Mouse (Mus musculus) myocyte (in vitro differentiated cells): Measurements from ENCODE around the gene Gnl2. TPM values are rescaled to one million over a fixed set of nuclear protein-coding genes. Genes with fewer than 3 reads are reported as not detected.

Experiments used
- H3K27me3 ChIP-seq: one replicate; pipeline ENCODE4 v1.6.1; 2011; ENCODE audit not compliant: control insufficient read depth, insufficient read depth, insufficient read length
- H3K36me3 ChIP-seq: one replicate; pipeline ENCODE4 v1.6.1; 2011; ENCODE audit not compliant: control insufficient read depth, insufficient read depth
- H3K4me2 ChIP-seq: one replicate; pipeline ENCODE4 v1.6.1; 2011; ENCODE audit warnings: low read depth, control low read depth
- H3K4me3 ChIP-seq: one replicate; pipeline ENCODE4 v1.5.1; 2011; ENCODE audit warnings: mild to moderate bottlenecking, control low read depth, moderate library complexity
- H3K79me2 ChIP-seq: one replicate; pipeline ENCODE4 v1.6.1; 2011; ENCODE audit not compliant: control insufficient read depth, insufficient read depth
- H3ac ChIP-seq: one replicate; pipeline ENCODE4 v1.6.1; 2011; ENCODE audit not compliant: control insufficient read depth, insufficient read length
- CEBPB ChIP-seq: IDR thresholded peaks from 2 replicates; pipeline ENCODE4 v1.6.1; 2011; ENCODE audit warnings: mild to moderate bottlenecking, moderate library complexity; ENCODE audit not compliant: poor library complexity, insufficient read depth, severe bottlenecking
- E2F4 ChIP-seq: IDR thresholded peaks from one replicate; pipeline ENCODE4 v1.6.1; 2011; ENCODE audit warnings: mild to moderate bottlenecking, control low read depth, moderate library complexity; ENCODE audit not compliant: insufficient read depth
- MAX ChIP-seq: IDR thresholded peaks from one replicate; pipeline ENCODE4 v1.6.1; 2011; ENCODE audit warnings: low read depth, mild to moderate bottlenecking, control low read depth
- MYOD1 ChIP-seq, 3 experiments: IDR thresholded peaks; one replicate each; pipeline ENCODE4 v1.6.1; 2011; ENCODE audit warnings: control low read depth in 2 of 3, low read depth in 2 of 3, mild to moderate bottlenecking in 2 of 3, moderate library complexity in 1 of 3; ENCODE audit not compliant: insufficient read length in 2 of 3, control insufficient read depth in 1 of 3
- MYOG ChIP-seq, 3 experiments: IDR thresholded peaks; one replicate each; pipeline ENCODE4 v1.6.1; 2011; ENCODE audit warnings: control low read depth in 2 of 3, low read depth in 2 of 3, mild to moderate bottlenecking in 2 of 3; ENCODE audit not compliant: insufficient read length in 2 of 3, control insufficient read depth in 1 of 3, insufficient read depth in 1 of 3
- POLR2A ChIP-seq: IDR thresholded peaks from one replicate; pipeline ENCODE4 v1.6.1; 2011; ENCODE audit warnings: low read depth, mild to moderate bottlenecking, control low read depth, moderate library complexity; ENCODE audit not compliant: insufficient read length
- POLR2AphosphoS2 ChIP-seq: IDR thresholded peaks from one replicate; pipeline ENCODE4 v1.6.1; 2011; ENCODE audit warnings: low read depth, control low read depth; ENCODE audit not compliant: insufficient read length
- REST ChIP-seq: IDR thresholded peaks from one replicate; pipeline ENCODE4 v1.6.1; 2011; ENCODE audit warnings: mild to moderate bottlenecking, control low read depth, moderate library complexity; ENCODE audit not compliant: insufficient read depth, insufficient read length
- SRF ChIP-seq: IDR thresholded peaks from one replicate; pipeline ENCODE4 v1.6.1; 2011; ENCODE audit warnings: low read depth; ENCODE audit not compliant: control insufficient read depth, insufficient read length
- TCF12 ChIP-seq: IDR thresholded peaks from one replicate; pipeline ENCODE4 v1.6.1; 2011; ENCODE audit warnings: mild to moderate bottlenecking, control low read depth; ENCODE audit not compliant: poor library complexity, insufficient read depth, severe bottlenecking
- TCF3 ChIP-seq: IDR thresholded peaks from one replicate; pipeline ENCODE4 v1.6.1; 2011; ENCODE audit warnings: low read depth, control low read depth; ENCODE audit not compliant: insufficient read length
- USF1 ChIP-seq: IDR thresholded peaks from one replicate; pipeline ENCODE4 v1.6.1; 2011; ENCODE audit warnings: low read depth, mild to moderate bottlenecking, control low read depth, moderate library complexity
- polyA plus RNA-seq: library from polyadenylated mRNA; unstranded; fragments of >200 nt; fragmentation: generic; extraction: Trizol; gene quantifications from one replicate; pipeline ENCODE4 v1.2.1, GENCODE M21; 2012; ENCODE audit warnings: missing spikeins

Gene Gnl2
- polyA plus RNA-seq, 1 experiment: 27.0 TPM

GRCm38 (mm10) chr4:124970677-124971076, 45.7 kb upstream of the Gnl2 start:
- Histone ChIP-seq H3K27me3 (peaks cover 86% of the 10 kb centered on the region), H3K79me2 (no peaks in the 10 kb centered on the region), H3ac (no peak overlapping the region), H3K4me2 (no peak overlapping the region), H3K36me3 (no peaks in the 10 kb centered on the region), H3K4me3 (no peak overlapping the region)
- no peak for TF ChIP-seq REST
- TF ChIP-seq POLR2AphosphoS2: no peak

GRCm38 (mm10) chr4:124971094-124971493, 45.3 kb upstream of the Gnl2 start:
- no peak overlapping the region for H3K4me2 ChIP-seq
- peaks cover 84% of the 10 kb centered on the region for H3K27me3 ChIP-seq
- H3ac ChIP-seq: no peak overlapping the region
- no peak for TF ChIP-seq POLR2AphosphoS2
- no peak for TF ChIP-seq SRF
- no peak for TF ChIP-seq REST
- no peak for TF ChIP-seq MAX
- no peak for TF ChIP-seq MYOD1 (IDR thresholded peaks at IDR 0.05; ENCODE audit: control insufficient read depth in 1 of 3, insufficient read length in 2 of 3, low read depth in 2 of 3)
- TF ChIP-seq TCF3: no peak
- TF ChIP-seq POLR2A: no peak
- no peak for TF ChIP-seq MYOG (IDR thresholded peaks at IDR 0.05; ENCODE audit: control insufficient read depth in 1 of 3, insufficient read depth in 1 of 3, insufficient read length in 2 of 3, low read depth in 2 of 3)
- TF ChIP-seq USF1: no peak
- TF ChIP-seq CEBPB: no peak
- TF ChIP-seq E2F4: no peak
- TF ChIP-seq TCF12: no peak
- no peaks in the 10 kb centered on the region for H3K36me3 ChIP-seq
- no peak overlapping the region for H3K4me3 ChIP-seq
- H3K79me2 ChIP-seq: no peaks in the 10 kb centered on the region

- Histone ChIP-seq H3K4me2 (no peak overlapping the region), H3K27me3 (peaks cover 80% of the 10 kb centered on the region), H3K79me2 (no peaks in the 10 kb centered on the region), H3K36me3 (no peaks in the 10 kb centered on the region), H3ac (no peak overlapping the region), H3K4me3 (no peak overlapping the region)
- TF ChIP-seq CEBPB (no peak), USF1 (no peak), MYOD1 (IDR thresholded peaks at IDR 0.05; ENCODE audit: control insufficient read depth in 1 of 3, insufficient read length in 2 of 3, low read depth in 2 of 3) (no peak), TCF12 (no peak), REST (no peak), SRF (no peak), TCF3 (no peak), MYOG (IDR thresholded peaks at IDR 0.05; ENCODE audit: control insufficient read depth in 1 of 3, insufficient read depth in 1 of 3, insufficient read length in 2 of 3, low read depth in 2 of 3) (no peak), MAX (no peak), POLR2AphosphoS2 (no peak), E2F4 (no peak), POLR2A (no peak)
Observed at GRCm38 (mm10) chr4:124972316-124972715, 44.1 kb upstream of the Gnl2 start.

- Histone ChIP-seq H3K4me3 (no peak overlapping the region), H3K4me2 (no peak overlapping the region), H3K27me3 (peaks cover 79% of the 10 kb centered on the region), H3ac (no peak overlapping the region), H3K79me2 (no peaks in the 10 kb centered on the region), H3K36me3 (no peaks in the 10 kb centered on the region)
- TF ChIP-seq POLR2AphosphoS2 (no peak), MYOG (IDR thresholded peaks at IDR 0.05; ENCODE audit: control insufficient read depth in 1 of 3, insufficient read depth in 1 of 3, insufficient read length in 2 of 3, low read depth in 2 of 3) (no peak), E2F4 (no peak), POLR2A (no peak), MYOD1 (IDR thresholded peaks at IDR 0.05; ENCODE audit: control insufficient read depth in 1 of 3, insufficient read length in 2 of 3, low read depth in 2 of 3) (no peak), TCF3 (no peak), MAX (no peak), USF1 (no peak), REST (no peak), TCF12 (no peak), SRF (no peak), CEBPB (no peak)
Observed at GRCm38 (mm10) chr4:124973296-124973695, 43.1 kb upstream of the Gnl2 start.

GRCm38 (mm10) chr4:124978201-124978600, 38.2 kb upstream of the Gnl2 start:
- no peak overlapping the region for H3K4me3 ChIP-seq
- H3ac ChIP-seq: no peak overlapping the region
- H3K79me2 ChIP-seq: no peaks in the 10 kb centered on the region
- peaks cover 69% of the 10 kb centered on the region for H3K27me3 ChIP-seq
- no peak for TF ChIP-seq MAX
- TF ChIP-seq MYOD1 (IDR thresholded peaks at IDR 0.05; ENCODE audit: control insufficient read depth in 1 of 3, insufficient read length in 2 of 3, low read depth in 2 of 3): no peak
- TF ChIP-seq POLR2AphosphoS2: no peak
- no peak for TF ChIP-seq REST
- no peak for TF ChIP-seq TCF3
- no peak for TF ChIP-seq CEBPB
- TF ChIP-seq MYOG (IDR thresholded peaks at IDR 0.05; ENCODE audit: control insufficient read depth in 1 of 3, insufficient read depth in 1 of 3, insufficient read length in 2 of 3, low read depth in 2 of 3): no peak
- TF ChIP-seq USF1: no peak
- TF ChIP-seq POLR2A: no peak
- TF ChIP-seq TCF12: no peak
- TF ChIP-seq E2F4: no peak
- TF ChIP-seq SRF: no peak
- no peak overlapping the region for H3K4me2 ChIP-seq
- no peaks in the 10 kb centered on the region for H3K36me3 ChIP-seq
